Mouse (Mus musculus) Muller cell, postnatal 12 days (primary cell): ENCODE data around the gene Fgl2.
A peak's percentile ranks its signal among the peaks of the same experiment; 100 is the strongest.

Experiments
- DNase-seq: peaks from one replicate; pipeline ENCODE4 v3.0.0-alpha.2; 2015; ENCODE audit errors: inconsistent ontology term

Fgl2 gene

GRCm38 (mm10) chr5:21384252-21384960, 12.0 kb downstream of the Fgl2 start:
- DNase-seq = no peak

- DNase-seq = no peak
Measured at GRCm38 (mm10) chr5:21384976-21385375, 12.5 kb downstream of the Fgl2 start.

GRCm38 (mm10) chr5:21386432-21386831, 14.0 kb downstream of the Fgl2 start:
- no peak for DNase-seq

- DNase-seq = no peak
Measured at GRCm38 (mm10) chr5:21387340-21387739, 14.9 kb downstream of the Fgl2 start.

GRCm38 (mm10) chr5:21388855-21389254, 16.4 kb downstream of the Fgl2 start:
- no peak for DNase-seq

- DNase-seq = no peak
Measured at GRCm38 (mm10) chr5:21391616-21392384, 19.4 kb downstream of the Fgl2 start.

- DNase-seq = no peak
Measured at GRCm38 (mm10) chr5:21394562-21394961, 22.1 kb downstream of the Fgl2 start.

- no peak for DNase-seq
Measured at GRCm38 (mm10) chr5:21395205-21395840, 22.9 kb downstream of the Fgl2 start.

GRCm38 (mm10) chr5:21411261-21411666, 38.8 kb downstream of the Fgl2 start:
- no peak for DNase-seq

GRCm38 (mm10) chr5:21412056-21412455, 39.6 kb downstream of the Fgl2 start:
- no peak for DNase-seq

- DNase-seq = no peak
Measured at GRCm38 (mm10) chr5:21413322-21413721, 40.9 kb downstream of the Fgl2 start.

GRCm38 (mm10) chr5:21414116-21414820, 41.8 kb downstream of the Fgl2 start:
- DNase-seq = no peak

- DNase-seq = no peak
Measured at GRCm38 (mm10) chr5:21418613-21419012, 46.2 kb downstream of the Fgl2 start.

- DNase-seq = peak; percentile 20
Measured at GRCm38 (mm10) chr5:21420609-21421008, 48.2 kb downstream of the Fgl2 start.

- DNase-seq = peak; percentile 99
Measured at GRCm38 (mm10) chr5:21424614-21425602, 52.5 kb downstream of the Fgl2 start, which contains the start of the genes Ccdc146 and Fam185a. Gene Ccdc146 (minus strand): TSS chr5:21424677. Gene Fam185a (plus strand): TSS chr5:21424958.

GRCm38 (mm10) chr5:21426666-21427065, 54.2 kb downstream of the Fgl2 start:
- no peak for DNase-seq
